Mouse (Mus musculus) liver, adult (tissue): ENCODE data around the gene Kirrel3.

Source experiments
- GATA4 ChIP-seq: IDR thresholded peaks from 2 replicates; pipeline ENCODE4 v1.6.1; 2014; ENCODE audit warnings: mild to moderate bottlenecking, low read length; ENCODE audit not compliant: insufficient replicate concordance

Kirrel3 gene

DNA sequence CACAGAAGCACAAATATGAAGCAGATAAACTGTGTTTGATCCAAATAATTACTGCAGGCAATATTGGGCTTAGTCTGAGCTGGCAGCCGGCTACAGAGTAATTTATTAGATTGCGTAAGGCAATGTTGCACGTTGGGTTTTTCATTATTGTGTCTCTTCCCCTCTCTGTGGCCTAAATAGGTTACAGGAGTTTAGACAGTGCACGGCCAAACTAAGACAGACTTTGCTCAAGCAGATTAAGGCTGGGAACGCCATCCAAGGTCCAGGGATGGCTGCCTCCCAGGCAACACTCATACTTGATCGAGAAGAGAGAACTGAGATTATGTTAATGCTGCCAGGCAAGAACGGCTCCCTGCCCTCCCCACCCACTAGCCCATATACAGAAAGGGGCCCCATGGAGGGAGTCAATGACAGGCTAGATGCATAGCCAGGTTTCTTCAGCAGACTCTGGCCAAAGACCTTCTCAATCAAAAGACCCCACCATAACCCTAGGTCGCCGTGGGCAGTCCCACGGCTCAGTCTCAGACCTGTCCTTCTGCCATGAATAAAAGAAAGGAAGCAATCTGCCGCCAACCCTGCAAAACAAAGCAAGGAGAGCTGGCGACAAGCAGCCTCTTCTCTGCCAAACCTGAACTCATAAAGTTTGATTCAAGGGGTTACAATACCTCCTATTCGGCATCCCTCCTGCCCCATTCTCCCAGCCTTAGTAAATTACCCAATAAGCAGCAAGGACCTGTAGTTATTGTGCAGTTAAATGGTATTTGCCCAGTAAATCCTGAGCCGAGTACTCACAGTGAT, 437.6 kb downstream of the Kirrel3 start:
- no peak for TF ChIP-seq GATA4

GRCm38 (mm10) chr9:34925616-34926015, 439.9 kb downstream of the Kirrel3 start:
- TF ChIP-seq GATA4, result no peak

- TF ChIP-seq GATA4, result no peak
Observed at GRCm38 (mm10) chr9:34930371-34930770, 444.7 kb downstream of the Kirrel3 start.

DNA sequence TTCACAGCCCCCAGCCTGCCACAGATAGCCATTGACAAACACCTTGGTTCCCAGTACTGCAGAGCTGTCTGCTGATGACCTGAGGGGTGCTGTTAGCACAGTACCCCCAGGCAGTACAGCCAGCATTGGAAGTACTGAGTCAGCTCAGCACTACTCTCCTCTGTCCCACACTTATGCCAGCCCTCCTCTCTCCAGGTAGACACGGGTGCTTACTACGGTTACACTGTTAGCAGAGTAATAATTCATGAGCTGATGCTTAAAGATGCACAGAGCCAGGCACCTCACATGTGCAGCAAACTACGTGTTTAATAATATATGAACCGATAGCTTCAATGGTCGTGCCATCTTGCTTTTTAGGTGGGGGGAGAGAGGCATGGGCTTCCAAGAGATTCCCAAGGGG, 452.4 kb downstream of the Kirrel3 start:
- no peak for TF ChIP-seq GATA4

DNA sequence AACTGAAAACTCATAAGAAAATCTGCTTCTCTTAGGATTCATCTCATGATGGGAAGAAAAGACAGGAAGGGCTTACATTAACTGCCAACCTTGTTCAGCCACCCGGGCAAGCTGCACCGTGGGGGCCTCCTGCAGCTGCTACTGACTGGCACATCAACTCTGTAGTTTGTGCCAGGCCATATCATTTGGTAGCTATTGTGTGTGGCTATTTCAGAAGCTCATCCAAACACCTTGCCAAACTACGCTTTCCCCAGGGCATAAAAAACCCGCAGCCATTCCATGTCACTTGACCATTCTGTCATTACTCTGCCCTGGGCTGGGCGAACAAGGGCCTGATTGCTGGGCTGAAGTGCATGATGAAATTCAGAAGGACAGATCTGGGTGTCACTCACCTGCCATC, 453.9 kb downstream of the Kirrel3 start:
- TF ChIP-seq GATA4, result no peak

DNA sequence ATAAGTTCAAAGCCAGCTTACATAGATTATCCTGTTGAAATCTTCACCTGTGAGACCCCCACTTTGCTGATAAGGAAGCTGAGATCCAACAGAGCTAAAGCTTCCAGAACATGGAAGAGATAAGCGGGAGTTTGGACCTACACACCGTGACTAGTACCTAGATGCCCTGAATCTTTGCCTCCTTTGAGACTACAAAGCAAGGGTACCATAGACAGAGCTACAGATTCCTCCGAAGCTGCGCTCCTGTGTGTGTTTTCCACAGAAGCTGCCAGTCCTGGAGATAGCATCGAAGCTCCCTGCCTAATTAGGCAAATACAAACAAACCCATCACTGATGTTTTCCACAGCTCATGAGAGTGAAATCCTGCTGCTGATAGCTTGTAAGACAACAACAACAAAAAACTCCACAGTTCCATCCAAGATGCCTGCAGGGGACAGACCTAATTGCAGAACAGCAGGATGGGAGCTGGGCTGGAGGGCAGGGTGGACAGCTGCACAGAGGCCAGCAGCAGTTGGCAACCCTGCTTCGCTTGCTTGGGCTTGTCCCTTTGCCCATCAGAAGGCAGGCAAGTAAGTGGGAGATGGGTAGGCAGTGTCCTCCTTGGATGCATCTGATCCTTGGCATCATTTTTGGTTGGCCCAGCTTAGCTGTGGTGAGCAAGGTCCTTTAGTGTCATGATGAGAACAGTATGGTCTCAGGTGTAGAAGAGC, 456.6 kb downstream of the Kirrel3 start:
- no peak for TF ChIP-seq GATA4

DNA sequence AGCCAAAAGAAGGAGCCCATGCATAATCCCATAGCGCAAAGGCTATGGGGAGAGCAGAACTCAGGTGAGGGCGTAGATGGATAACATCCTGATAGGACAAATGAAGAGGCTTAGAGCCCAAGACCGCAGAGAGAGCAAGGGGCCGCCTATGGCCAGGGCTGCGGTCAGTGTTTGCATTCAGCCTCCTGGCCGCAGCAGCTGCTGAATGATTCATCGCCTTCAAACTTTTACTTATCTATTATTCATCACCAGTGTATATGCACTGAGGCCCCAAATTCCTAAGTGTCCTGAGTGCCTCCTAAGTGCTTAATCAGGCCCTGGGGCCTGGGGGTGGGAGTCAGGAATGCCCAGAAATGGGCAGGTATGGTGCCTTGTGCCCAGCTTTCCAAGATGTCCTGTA, 457.3 kb downstream of the Kirrel3 start:
- TF ChIP-seq GATA4, result no peak

DNA sequence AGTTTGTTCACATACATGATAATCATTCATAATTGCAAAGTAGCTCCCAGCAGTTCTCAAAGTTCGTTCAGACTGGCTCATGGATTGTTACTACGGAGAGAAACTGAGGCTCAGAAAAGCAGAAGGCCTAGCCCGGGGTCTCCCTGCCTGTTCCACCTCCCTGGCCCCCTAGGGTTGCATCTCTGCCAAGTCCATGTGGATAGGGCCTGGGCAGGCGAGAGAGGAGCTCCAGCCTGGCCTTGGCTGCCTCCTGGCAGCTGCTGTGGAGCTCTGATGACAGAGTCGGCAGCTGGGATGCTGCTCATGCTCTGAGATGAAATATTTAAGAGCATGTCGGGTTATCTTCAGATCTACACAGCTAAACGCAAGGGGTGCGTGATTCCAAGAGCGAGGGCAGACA, 459.6 kb downstream of the Kirrel3 start:
- TF ChIP-seq GATA4, result no peak

- no peak for TF ChIP-seq GATA4
Observed at GRCm38 (mm10) chr9:34947258-34947657, 461.6 kb downstream of the Kirrel3 start.

DNA sequence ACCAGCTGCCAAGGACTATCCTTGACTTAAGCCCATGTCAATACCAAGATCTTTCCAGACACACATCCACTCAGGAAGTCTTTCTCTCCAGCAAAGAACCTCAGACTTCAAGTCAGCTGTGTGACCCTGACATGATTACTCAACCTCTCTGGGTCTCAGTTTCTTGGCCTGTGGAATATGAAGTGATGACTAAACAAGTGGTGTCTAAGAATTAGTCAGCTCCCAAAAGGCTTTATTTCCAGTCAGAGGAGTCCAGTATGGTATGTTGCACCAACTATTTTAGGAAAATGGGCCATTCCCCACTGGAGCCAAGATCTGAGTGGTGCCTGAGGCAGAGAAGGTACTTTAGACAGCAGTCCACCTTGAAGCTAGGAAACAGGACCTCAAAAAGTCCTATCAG, 462.0 kb downstream of the Kirrel3 start:
- no peak for TF ChIP-seq GATA4

DNA sequence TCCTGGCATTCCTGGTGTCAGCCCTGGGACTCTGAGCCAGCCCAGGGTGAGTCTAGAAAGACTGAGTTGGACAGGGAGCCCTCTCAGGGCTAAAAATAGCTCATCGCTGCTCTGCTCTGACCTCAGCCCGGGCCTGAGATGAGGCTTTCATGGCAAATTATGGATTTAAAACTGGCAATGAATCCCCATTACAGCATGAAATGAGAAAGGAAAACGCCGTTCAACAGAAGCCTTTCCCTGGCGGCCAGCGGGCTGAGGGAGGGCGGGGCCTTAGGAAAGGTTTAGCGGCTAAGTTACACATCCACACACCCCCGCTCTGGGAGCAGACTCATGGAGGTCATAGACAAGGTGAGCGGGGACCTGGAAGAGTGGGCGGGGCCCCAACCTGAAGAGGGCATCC, 467.7 kb downstream of the Kirrel3 start:
- no peak for TF ChIP-seq GATA4

- no peak for TF ChIP-seq GATA4
Observed at GRCm38 (mm10) chr9:34954212-34954611, 468.5 kb downstream of the Kirrel3 start.

DNA sequence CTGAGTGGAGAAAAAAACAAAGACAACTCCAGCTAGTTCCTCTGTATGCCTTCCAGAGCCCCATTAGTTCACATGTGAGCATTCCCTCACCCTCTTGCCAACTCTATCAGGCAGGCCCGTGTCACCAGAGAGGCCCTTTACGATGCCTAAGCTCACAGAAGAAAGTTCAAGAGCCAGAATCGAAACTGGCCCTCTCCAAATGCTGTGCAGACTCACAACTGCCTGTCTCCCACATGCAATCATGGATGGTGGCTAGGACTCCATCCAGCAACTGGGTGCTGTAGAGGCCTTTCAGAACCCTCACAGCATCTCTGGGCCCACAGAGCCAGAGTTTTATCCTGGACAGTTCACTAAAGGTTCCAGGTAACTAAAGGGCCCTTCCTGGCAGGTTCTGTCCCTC, 470.8 kb downstream of the Kirrel3 start:
- TF ChIP-seq GATA4, result no peak

- no peak for TF ChIP-seq GATA4
Observed at GRCm38 (mm10) chr9:34957691-34958090, 472.0 kb downstream of the Kirrel3 start.

DNA sequence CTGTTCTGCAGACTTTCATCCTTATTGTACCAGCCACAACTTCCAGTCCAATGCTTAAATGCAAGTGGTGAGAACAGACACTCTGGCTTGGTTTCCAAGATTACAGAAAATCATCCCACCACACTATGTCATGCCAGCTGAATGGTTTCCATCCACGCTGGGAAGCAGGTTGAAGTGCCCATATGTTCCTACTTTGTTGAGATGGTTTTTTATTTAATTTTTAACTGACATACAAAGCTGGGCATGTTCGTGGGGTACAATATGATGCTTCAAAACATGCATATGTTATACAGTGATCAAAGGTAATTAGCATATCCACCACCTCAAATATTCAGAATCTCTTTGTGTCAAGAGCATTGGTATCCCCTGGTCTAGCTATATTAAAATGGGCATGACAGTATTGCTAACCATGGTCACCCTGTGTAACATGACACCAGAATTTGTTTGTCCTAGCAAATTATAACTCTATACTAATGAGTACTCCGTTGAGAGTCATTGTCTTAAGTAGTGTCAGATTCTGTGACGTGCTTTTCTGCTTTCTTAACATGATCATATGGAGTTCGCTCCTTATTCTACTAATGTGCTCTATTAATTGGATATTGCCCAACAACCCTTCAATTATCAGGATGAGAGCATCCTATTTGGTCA, 472.6 kb downstream of the Kirrel3 start:
- no peak for TF ChIP-seq GATA4

DNA sequence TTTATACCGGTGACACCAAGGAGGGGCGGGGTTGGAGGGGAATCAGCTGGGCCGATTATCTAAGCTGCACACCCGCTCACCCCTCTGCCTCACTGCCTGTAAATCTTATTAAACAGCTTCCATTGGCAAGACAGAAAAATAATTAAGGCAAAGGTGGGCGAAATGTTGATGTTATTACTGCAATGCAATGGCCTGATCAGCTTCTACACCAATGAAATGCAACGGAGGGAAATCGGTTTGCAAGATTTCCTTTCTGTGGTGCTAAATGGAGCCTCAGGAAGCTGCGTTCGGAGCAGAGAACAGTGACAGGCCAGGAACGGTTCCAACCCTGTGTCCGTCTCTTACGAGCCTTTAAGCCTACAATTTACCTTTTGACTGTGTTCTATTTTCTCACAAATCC, 475.0 kb downstream of the Kirrel3 start:
- no peak for TF ChIP-seq GATA4

GRCm38 (mm10) chr9:34961171-34961570, 475.5 kb downstream of the Kirrel3 start:
- no peak for TF ChIP-seq GATA4

DNA sequence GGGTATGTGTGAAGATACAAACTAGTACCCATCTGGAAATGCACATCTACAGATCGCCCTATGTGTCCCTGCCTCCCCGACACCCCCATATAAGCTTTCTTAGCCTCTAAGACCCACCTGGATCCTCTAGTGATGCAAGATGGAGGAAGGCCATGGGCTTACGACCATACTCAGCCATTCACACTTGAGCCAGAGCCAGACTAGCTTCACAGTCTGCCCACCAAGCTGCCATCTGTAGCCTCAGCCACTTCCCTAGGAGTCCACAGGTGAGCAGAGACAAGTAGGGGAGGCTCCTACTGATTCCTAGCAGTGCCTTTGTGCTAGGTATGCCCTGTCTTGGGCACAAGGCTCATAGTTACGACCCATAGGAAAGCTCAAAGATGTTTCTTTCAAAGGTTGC, 476.6 kb downstream of the Kirrel3 start:
- TF ChIP-seq GATA4, result no peak
